Mouse (Mus musculus): Measurements from ENCODE around the gene Mex3d. TPM values are rescaled to one million over a fixed set of nuclear protein-coding genes. Genes with fewer than 3 reads are reported as not detected.

The Mex3d gene
- 72.2 and 76.7 TPM in 2 replicates for polyA plus RNA-seq (2012; rRNA removed)

DNA sequence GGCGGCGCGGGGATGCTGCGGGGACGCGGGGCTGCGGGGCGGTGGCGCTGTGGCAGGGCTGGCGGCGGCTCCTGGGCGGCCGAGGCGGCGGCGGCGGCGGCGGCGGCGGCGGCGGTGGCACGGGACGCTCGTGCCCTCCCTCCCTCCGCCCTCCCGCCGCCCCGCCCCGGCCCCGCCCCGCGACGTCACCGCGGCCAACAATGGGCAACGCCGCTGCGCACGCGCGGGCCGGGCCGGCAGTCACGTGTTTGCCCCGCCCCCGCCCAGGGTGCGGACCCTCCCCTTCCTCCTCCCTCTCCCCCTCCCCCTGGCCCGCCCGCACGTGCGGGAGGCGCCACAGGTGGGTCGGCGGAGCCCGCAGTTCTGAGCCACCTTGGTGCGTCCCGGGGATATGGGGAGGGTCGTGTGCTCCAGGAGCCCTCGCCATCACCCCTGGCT lies at the start of gene Mex3d:
TSS of gene Mex3d (minus strand) at position 138 of the 438 bp plus-strand sequence.

GRCm38 (mm10) chr10:80433513-80434232 lies 46.2 kb upstream of the Mex3d start, which contains the start of gene Tcf3:
Tcf3 (minus strand) TSS chr10:80433647.

DNA sequence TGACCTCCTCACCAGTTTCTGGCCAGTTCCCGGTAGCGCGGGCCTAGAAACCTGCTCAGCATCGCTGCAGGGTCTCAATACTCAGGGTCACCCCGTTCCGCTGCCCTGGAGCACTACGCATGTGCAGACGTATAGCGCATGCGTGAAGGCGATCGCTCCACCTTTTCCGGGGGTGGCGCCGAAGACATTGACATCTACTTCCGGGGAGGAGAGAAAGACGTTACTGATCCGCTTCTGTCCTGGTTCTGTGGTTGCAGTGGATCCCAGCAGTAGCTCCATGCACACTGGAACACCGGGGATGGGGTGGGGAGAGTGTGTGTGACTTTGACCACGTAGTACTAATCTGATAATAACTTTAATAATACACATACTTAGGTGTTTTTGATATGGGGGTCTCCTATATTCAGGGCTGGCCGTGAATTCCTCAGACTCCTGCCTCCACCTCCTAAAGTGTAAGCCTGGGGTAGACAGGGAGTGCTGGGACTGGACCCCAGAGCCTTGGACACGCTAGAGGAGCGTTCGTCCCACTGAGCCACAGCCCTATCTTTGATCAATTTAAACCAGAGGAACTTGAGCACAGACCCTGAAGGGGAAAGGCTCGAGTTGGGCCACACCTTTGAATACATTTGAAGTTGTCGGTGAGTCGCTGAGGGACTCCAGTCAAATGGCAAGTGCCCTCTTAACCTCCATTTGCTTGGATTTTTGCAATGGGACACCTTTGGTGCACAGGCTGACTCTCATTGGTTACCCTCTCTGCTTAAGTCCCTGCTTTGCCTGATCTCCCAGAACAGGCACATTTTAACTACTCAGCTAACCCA lies 19.4 kb upstream of the Mex3d start, which contains the start of gene Uqcr11:
TSS of gene Uqcr11 (minus strand) at position 147 of the 818 bp plus-strand sequence.

GRCm38 (mm10) chr10:80399191-80399972 lies 11.9 kb upstream of the Mex3d start, which contains the start of gene Mbd3:
Mbd3 (minus strand) TSS chr10:80399550.

GRCm38 (mm10) chr10:80356001-80356682 lies 31.3 kb downstream of the Mex3d start, which contains the start of gene Plk5:
Plk5 (plus strand) TSS chr10:80356459.

GRCm38 (mm10) chr10:80348244-80348781 lies 39.1 kb downstream of the Mex3d start, which contains the start of gene Adamtsl5:
Adamtsl5 (minus strand) TSS chr10:80348412.

Other genes starting within 250 kb of the Mex3d start
- 451 and 454 TPM in 2 replicates for gene Atp5d, start 249.0 kb downstream of the Mex3d start, polyA plus RNA-seq (2012; rRNA removed)
- 161 and 178 TPM in 2 replicates for gene Cbarp, start 246.8 kb downstream of the Mex3d start, polyA plus RNA-seq (2012; rRNA removed)
- 71.4 and 90.3 TPM in 2 replicates for gene Midn, start 239.4 kb downstream of the Mex3d start, polyA plus RNA-seq (2012; rRNA removed)
- gene Cirbp, start 221.7 kb downstream of the Mex3d start, polyA plus RNA-seq (2012; rRNA removed) = 393 and 405 TPM in 2 replicates
- 14.0 and 17.9 TPM in 2 replicates for gene 1600002K03Rik, start 214.7 kb downstream of the Mex3d start, polyA plus RNA-seq (2012; rRNA removed)
- gene Efna2, start 208.2 kb downstream of the Mex3d start, polyA plus RNA-seq (2012; rRNA removed) = 39.2 and 42.5 TPM in 2 replicates
- gene Mum1, start 161.2 kb downstream of the Mex3d start, polyA plus RNA-seq (2012; rRNA removed) = 51.1 and 52.1 TPM in 2 replicates
- 302 and 305 TPM in 2 replicates for gene Ndufs7, start 138.5 kb downstream of the Mex3d start, polyA plus RNA-seq (2012; rRNA removed)
- 18.8 and 24.7 TPM in 2 replicates for gene Gamt, start 126.6 kb downstream of the Mex3d start, polyA plus RNA-seq (2012; rRNA removed)
- 128 and 136 TPM in 2 replicates for gene Dazap1, start 126.2 kb downstream of the Mex3d start, polyA plus RNA-seq (2012; rRNA removed)
- 2,373 and 2,399 TPM in 2 replicates for gene Rps15, start 95.2 kb downstream of the Mex3d start, polyA plus RNA-seq (2012; rRNA removed)
- 140 and 172 TPM in 2 replicates for gene Apc2, start 91.7 kb downstream of the Mex3d start, polyA plus RNA-seq (2012; rRNA removed)
- gene 2310011J03Rik, start 67.1 kb downstream of the Mex3d start, polyA plus RNA-seq (2012; rRNA removed) = 25.8 and 26.3 TPM in 2 replicates
- 10.6 and 10.7 TPM in 2 replicates for gene Pcsk4, start 58.2 kb downstream of the Mex3d start, polyA plus RNA-seq (2012; rRNA removed)
- gene Reep6, start 57.7 kb downstream of the Mex3d start, polyA plus RNA-seq (2012; rRNA removed) = 3.1 and 3.2 TPM in 2 replicates
- 1.2 and 2.2 TPM in 2 replicates for gene Adamtsl5, start 39.2 kb downstream of the Mex3d start, polyA plus RNA-seq (2012; rRNA removed)
- gene Plk5, start 31.2 kb downstream of the Mex3d start, polyA plus RNA-seq (2012; rRNA removed) = 14.5 and 15.1 TPM in 2 replicates
- gene Mbd3, start 11.9 kb upstream of the Mex3d start, polyA plus RNA-seq (2012; rRNA removed) = 199 and 209 TPM in 2 replicates
- gene Uqcr11, start 19.2 kb upstream of the Mex3d start, polyA plus RNA-seq (2012; rRNA removed) = 745 and 942 TPM in 2 replicates
- gene Tcf3, start 46.0 kb upstream of the Mex3d start, polyA plus RNA-seq (2012; rRNA removed) = 60.4 and 61.6 TPM in 2 replicates
- 1.8 and 1.9 TPM in 2 replicates for gene Onecut3, start 107.2 kb upstream of the Mex3d start, polyA plus RNA-seq (2012; rRNA removed)
- 0.56 TPM in 2 replicates for gene Atp8b3, start 151.5 kb upstream of the Mex3d start, polyA plus RNA-seq (2012; rRNA removed)
- 35.8 and 43.3 TPM in 2 replicates for gene Rexo1, start 173.9 kb upstream of the Mex3d start, polyA plus RNA-seq (2012; rRNA removed)
- gene Klf16, start 189.7 kb upstream of the Mex3d start, polyA plus RNA-seq (2012; rRNA removed) = 16.9 and 17.9 TPM in 2 replicates
- 158 and 169 TPM in 2 replicates for gene Abhd17a, start 202.7 kb upstream of the Mex3d start, polyA plus RNA-seq (2012; rRNA removed)
- 48.0 and 52.2 TPM in 2 replicates for gene Scamp4, start 215.2 kb upstream of the Mex3d start, polyA plus RNA-seq (2012; rRNA removed)
- gene Adat3, start 215.2 kb upstream of the Mex3d start, polyA plus RNA-seq (2012; rRNA removed) = 7.8 and 8.9 TPM in 2 replicates
- gene Gm49322, start 218.4 kb upstream of the Mex3d start, polyA plus RNA-seq (2012; rRNA removed) = 3.7 and 4.2 TPM in 2 replicates
- 179 and 190 TPM in 2 replicates for gene Csnk1g2, start 235.2 kb upstream of the Mex3d start, polyA plus RNA-seq (2012; rRNA removed)